Comparison of ENCODE assay signal across 9 mouse cellular contexts in genomic region chr3:108287811-108288805, GRCm38 (mm10). TPM values are rescaled to one million over a fixed set of nuclear protein-coding genes. Genes with fewer than 3 reads are reported as not detected.
DNase-seq lines count a peak whose midpoint lies in the region; ATAC-seq and TF ChIP-seq lines count a peak whose summit lies in the region.
"Had no signal": no experiment of that assay in that cellular context is flagged by ENCODE, and none has a peak within 500 bp of the region (broad histone marks: within the 10 kb centered on the region; RNA-seq: fewer than 3 reads in every experiment).

No protein-coding gene starts in this region.

- no peaks in the 10 kb centered on the region for H3K9me3 ChIP-seq in hindbrain, embryonic 15.5 days
- H3K9me3 ChIP-seq in stomach, embryonic 14.5 days (ENCODE audit: control insufficient read depth, low read depth, low read length): no peaks in the 10 kb centered on the region

- H3K9ac ChIP-seq in hindbrain, embryonic 15.5 days: no peak overlapping the region
- H3K9ac ChIP-seq in stomach, embryonic 14.5 days (replicated peaks; ENCODE audit: low read depth, low read length): no peak overlapping the region

- H3K27ac ChIP-seq in hindbrain, embryonic 15.5 days (replicated peaks): peak overlapping the region; percentile 44
- H3K27ac ChIP-seq in stomach, embryonic 14.5 days (ENCODE audit: low read length): peak overlapping the region; percentile 61

- no peaks in the 10 kb centered on the region for H3K27me3 ChIP-seq in hindbrain, embryonic 15.5 days
- H3K27me3 ChIP-seq in stomach, embryonic 14.5 days (ENCODE audit: control insufficient read depth, insufficient read depth, low read length): no peaks in the 10 kb centered on the region
- H3K27me3 ChIP-seq: Patski had no signal

- H3K4me3 ChIP-seq in hindbrain, embryonic 15.5 days: no peak overlapping the region
- no peak overlapping the region for H3K4me3 ChIP-seq in lung, adult 2 months (replicated peaks; ENCODE audit: extremely low read depth, low read depth, low read length)
- no peak overlapping the region for H3K4me3 ChIP-seq in stomach, embryonic 14.5 days (ENCODE audit: low read depth, low read length)

- no peak for TF ChIP-seq CTCF in lung, adult 2 months (IDR thresholded peaks at IDR 0.05; ENCODE audit: insufficient read depth, low read length)

- ATAC-seq in hindbrain, embryonic 15.5 days (ENCODE audit: low FRiP score, low read depth): no peak
- ATAC-seq in stomach, embryonic 14.5 days (ENCODE audit: insufficient number of reproducible peaks, insufficient read depth, low FRiP score, low read depth): peak; percentile 33; the same call in 1 of the 2 replicates
- ATAC-seq: Patski had no signal

- H3K4me2 ChIP-seq in hindbrain, embryonic 15.5 days: peak overlapping the region; percentile 38
- H3K4me2 ChIP-seq in stomach, embryonic 14.5 days (replicated peaks; ENCODE audit: low read depth, low read length): peak overlapping the region; percentile 21

- H3K4me1 ChIP-seq in hindbrain, embryonic 15.5 days (replicated peaks): peaks cover 60% of the 10 kb centered on the region
- peaks cover 29% of the 10 kb centered on the region for H3K4me1 ChIP-seq in lung, adult 2 months (ENCODE audit: control insufficient read depth, insufficient read depth, low read length)
- peaks cover 37% of the 10 kb centered on the region for H3K4me1 ChIP-seq in stomach, embryonic 14.5 days (ENCODE audit: control insufficient read depth, insufficient read depth, low read length)

- H3K36me3 ChIP-seq in hindbrain, embryonic 15.5 days: no peaks in the 10 kb centered on the region
- no peaks in the 10 kb centered on the region for H3K36me3 ChIP-seq in stomach, embryonic 14.5 days (ENCODE audit: control insufficient read depth, insufficient read depth, low read length)

- DNase-seq in kidney, adult 18-20 months: peak; percentile 32
- no peak for DNase-seq in kidney, postnatal 10 days
- peak; percentile 64 for DNase-seq in embryo, embryonic 11 days
- DNase-seq in lung, adult 2 months: peak; percentile 17
- DNase-seq in right cerebral cortex, postnatal 36 days (ENCODE audit: low spot score in 2 of 2): no peak
- DNase-seq in right cerebral cortex, adult 18-20 months: no peak

- peak; percentile 41; the same call in 1 of the 2 replicates for TF ChIP-seq POLR2A in lung, adult 2 months (IDR thresholded peaks at IDR 0.05; ENCODE audit: borderline replicate concordance, extremely low read depth, low read depth, low read length)

- 10% methylated on average over 17 of the region's 17 CpGs for WGBS in hindbrain, embryonic 15.5 days
- 49% methylated on average over 17 of the region's 17 CpGs for WGBS in lung, adult 2 months
- WGBS in stomach, embryonic 14.5 days: 24% methylated on average over 17 of the region's 17 CpGs

RNA-seq across cellular contexts. Expression of gene Sort1, which starts 4.2 kb away (rescaled TPM):
- 18.8 and 20.8 TPM in 2 replicates for polyA plus RNA-seq in hindbrain, embryonic 15.5 days (2015; fragmentation: Nextera tagmentation; extraction: Ambion mirVana)
- polyA plus RNA-seq in lung, adult 2 months (2012; rRNA removed): 104 and 141 TPM in 2 replicates
- polyA plus RNA-seq in stomach, embryonic 14.5 days (2014; fragmentation: Nextera tagmentation; extraction: Ambion mirVana): 12.3 and 12.9 TPM in 2 replicates

RNA-seq across cellular contexts. Expression of gene Psma5, which starts 31.4 kb away (rescaled TPM):
- polyA plus RNA-seq in hindbrain, embryonic 15.5 days (2015; fragmentation: Nextera tagmentation; extraction: Ambion mirVana): 237 and 247 TPM in 2 replicates
- 22.6 and 37.4 TPM in 2 replicates for polyA plus RNA-seq in lung, adult 2 months (2012; rRNA removed)
- 280 and 294 TPM in 2 replicates for polyA plus RNA-seq in stomach, embryonic 14.5 days (2014; fragmentation: Nextera tagmentation; extraction: Ambion mirVana)

Comparison
In these comparisons a context has a peak if more than half of its experiments do, and no peak if none do; other contexts are left out.
1. DNase-seq: peak in kidney, adult 18-20 months (single experiment), embryo, embryonic 11 days (single experiment) and lung, adult 2 months (single experiment); none in kidney, postnatal 10 days (single experiment), right cerebral cortex, postnatal 36 days (0 of 2) and right cerebral cortex, adult 18-20 months (single experiment).